Mouse (Mus musculus) heart, postnatal 0 days (tissue): ENCODE results near the gene Cilp. TPM values are rescaled to one million over a fixed set of nuclear protein-coding genes. Genes with fewer than 3 reads are reported as not detected.
A peak's percentile ranks its signal among the peaks of the same experiment; 100 is the strongest.
"Not testable (repeated sequence)": the region's sequence is repeated elsewhere in the genome, so short reads cannot be mapped to it uniquely, and the experiment has no call there.

Experiments used
- ATAC-seq: fragments of 200-750 bp; cut with Nextera tagmentation; 2 replicates; pipeline ENCODE4 v1.8.0; 2017; ENCODE audit warnings: low read depth, moderate number of reproducible peaks, moderate library complexity; ENCODE audit not compliant: insufficient read depth
- DNase-seq: peaks from one replicate; pipeline ENCODE4 v3.0.0-alpha.2; 2016; ENCODE audit warnings: low spot score
- H3K27ac ChIP-seq: fragments of 300-500 bp; sonication (generic); 2 replicates; pipeline ENCODE4 v1.5.1; 2014; ENCODE audit warnings: low read depth, mild to moderate bottlenecking
- H3K27me3 ChIP-seq: fragments of 300-500 bp; sonication (generic); 2 replicates; pipeline ENCODE4 v1.6.1; 2014; ENCODE audit warnings: low read length, mixed read lengths; ENCODE audit not compliant: control insufficient read depth, insufficient read depth
- H3K36me3 ChIP-seq: fragments of 300-500 bp; sonication (generic); replicated peaks from 2 replicates; pipeline ENCODE4 v1.6.1; 2014; ENCODE audit warnings: low read length, mixed read lengths; ENCODE audit not compliant: control insufficient read depth, insufficient read depth
- H3K4me1 ChIP-seq: fragments of 300-500 bp; sonication (generic); 2 replicates; pipeline ENCODE4 v1.6.1; 2014; ENCODE audit warnings: antibody characterized with exemption; ENCODE audit not compliant: control insufficient read depth, insufficient read depth
- H3K4me2 ChIP-seq: fragments of 300-500 bp; sonication (generic); 2 replicates; pipeline ENCODE4 v1.6.1; 2014; ENCODE audit warnings: low read depth, mild to moderate bottlenecking, low read length, moderate library complexity
- H3K4me3 ChIP-seq: fragments of 300-500 bp; sonication (generic); 2 replicates; pipeline ENCODE4 v1.5.1; 2014; ENCODE audit warnings: low read depth, low read length
- H3K9ac ChIP-seq: fragments of 300-500 bp; sonication (generic); replicated peaks from 2 replicates; pipeline ENCODE4 v1.6.1; 2014; ENCODE audit warnings: low read depth, low read length, mixed read lengths
- H3K9me3 ChIP-seq: fragments of 300-500 bp; sonication (generic); replicated peaks from 2 replicates; pipeline ENCODE4 v1.6.1; 2016; ENCODE audit warnings: low read length; ENCODE audit not compliant: control insufficient read depth
- CTCF ChIP-seq: IDR thresholded peaks from 2 replicates; pipeline ENCODE4 v1.5.1; 2016; ENCODE audit warnings: antibody characterized with exemption, control low read depth, low read depth
- EP300 ChIP-seq: IDR thresholded peaks from 2 replicates; pipeline ENCODE4 v1.6.1; 2016; ENCODE audit warnings: antibody characterized with exemption, low read depth
- WGBS: fragments of 180-500 bp; shearing (Covaris S2); extraction: QIAGEN DNeasy Blood & Tissue Kit; methylation state at CpG from one replicate; pipeline ENCODE4 v1.1.7; 2014; 5-methylcytosine and 5-hydroxymethylcytosine counted together
- polyA plus RNA-seq: library from polyadenylated mRNA; unstranded; fragments of >200 nt; fragmentation: Nextera tagmentation; extraction: Ambion mirVana; gene quantifications from 2 replicates; pipeline ENCODE4 v1.2.1, GENCODE M21; 2015
- total RNA-seq: library from RNA; depleted of rRNA; stranded (reverse); fragments of >200 nt; gene quantifications from 2 replicates; pipeline ENCODE4 v1.2.3, GENCODE M21; 2014; ENCODE audit warnings: low replicate concordance

Gene Cilp
- total and polyA plus RNA-seq, 2 experiments from 2014 or later = 0.19 to 0.88 TPM

DNA sequence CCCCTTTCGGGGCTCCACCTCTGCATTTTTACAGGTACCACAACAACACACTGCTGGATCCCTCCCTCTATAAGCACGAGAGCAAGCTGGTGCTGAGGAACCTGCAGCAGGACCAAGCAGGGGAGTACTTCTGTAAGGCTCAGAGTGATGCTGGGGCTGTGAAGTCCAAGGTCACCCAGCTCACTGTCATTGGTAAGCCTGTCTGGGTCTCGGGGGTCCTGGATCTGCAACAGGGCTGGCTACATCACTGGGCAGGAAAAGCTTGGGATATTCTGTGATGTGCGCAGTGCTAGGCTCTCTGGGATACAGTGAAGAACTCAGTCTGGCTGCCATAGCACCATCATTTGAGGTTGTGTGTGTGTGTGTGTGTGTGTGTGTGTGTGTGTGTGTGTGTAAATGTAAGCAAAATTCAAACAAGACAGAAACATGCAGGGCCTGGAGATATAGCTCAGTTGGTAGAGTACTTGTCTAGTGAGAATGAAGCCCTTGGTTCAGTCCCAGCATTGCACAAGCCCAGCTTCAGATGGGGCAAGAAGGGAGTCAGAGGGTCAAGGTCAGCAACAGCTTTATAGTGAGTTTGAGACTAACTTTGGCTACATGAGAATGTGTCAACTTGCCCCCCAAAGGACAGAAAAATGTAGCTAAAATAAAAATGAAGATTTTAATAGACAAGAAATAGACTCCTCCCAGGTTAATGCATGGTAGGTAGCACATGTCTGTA lies 11.0 kb downstream of the Cilp start:
- Histone ChIP-seq H3K4me3 (no peak overlapping the region), H3K27ac (no peak overlapping the region), H3K4me2 (no peak overlapping the region), H3K9ac (no peak overlapping the region), H3K4me1 (no peaks in the 10 kb centered on the region), H3K36me3 (no peaks in the 10 kb centered on the region), H3K27me3 (no peaks in the 10 kb centered on the region), H3K9me3 (no peaks in the 10 kb centered on the region)
- no peak for TF ChIP-seq CTCF
- no peak for TF ChIP-seq EP300
- 67% methylated on average over 4 of the region's 4 CpGs for WGBS
- ATAC-seq = no peak
- DNase-seq = no peak

GRCm38 (mm10) chr9:65281536-65282151 lies 16.7 kb downstream of the Cilp start:
- DNase-seq (no peak), ATAC-seq (no peak)
- Histone ChIP-seq H3K9ac (no peak overlapping the region), H3K9me3 (no peaks in the 10 kb centered on the region), H3K4me3 (no peak overlapping the region), H3K4me1 (no peaks in the 10 kb centered on the region), H3K36me3 (no peaks in the 10 kb centered on the region), H3K4me2 (no peak overlapping the region), H3K27me3 (no peaks in the 10 kb centered on the region), H3K27ac (no peak overlapping the region)
- TF ChIP-seq CTCF = no peak
- TF ChIP-seq EP300 = no peak
- 64% methylated on average over 5 of the region's 5 CpGs for WGBS

DNA sequence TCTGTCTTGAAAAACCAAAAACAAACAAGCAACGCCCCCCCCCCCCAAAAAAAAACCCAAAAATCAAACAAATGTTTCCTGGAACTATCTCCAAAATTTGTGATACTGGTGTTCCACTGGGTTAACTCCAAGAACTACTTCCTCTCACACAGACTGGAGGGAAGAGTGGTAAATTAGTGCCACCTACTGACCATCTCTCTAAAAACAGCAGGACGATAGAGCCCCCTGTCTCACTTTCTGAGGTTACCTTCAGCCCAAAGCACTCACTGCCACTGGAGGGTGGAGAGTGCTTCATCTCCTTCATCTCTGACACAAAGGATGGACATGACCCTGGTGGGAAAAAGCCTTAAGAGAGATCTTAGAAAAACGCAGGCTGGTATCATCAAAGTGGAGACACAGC lies 18.3 kb downstream of the Cilp start:
- Histone ChIP-seq H3K4me2 (no peak overlapping the region), H3K9ac (no peak overlapping the region), H3K36me3 (no peaks in the 10 kb centered on the region), H3K4me1 (no peaks in the 10 kb centered on the region), H3K27ac (no peak overlapping the region), H3K4me3 (no peak overlapping the region), H3K27me3 (no peaks in the 10 kb centered on the region), H3K9me3 (no peaks in the 10 kb centered on the region)
- under 1% methylated on average over 3 of the region's 3 CpGs for WGBS
- ATAC-seq (peak; percentile 62; the same call in 1 of the 2 replicates), DNase-seq (peak; percentile 79)
- TF ChIP-seq EP300 (no peak), CTCF (peak; percentile 72)

- WGBS = 67% methylated on average over 5 of the region's 5 CpGs
These were observed 23.3 kb downstream of the Cilp start for GRCm38 (mm10) chr9:65288252-65288651.

GRCm38 (mm10) chr9:65289988-65290387 lies 25.0 kb downstream of the Cilp start:
- Histone ChIP-seq H3K27ac (no peak overlapping the region), H3K9ac (no peak overlapping the region), H3K27me3 (no peaks in the 10 kb centered on the region), H3K9me3 (no peaks in the 10 kb centered on the region), H3K36me3 (no peaks in the 10 kb centered on the region), H3K4me2 (no peak overlapping the region), H3K4me1 (no peaks in the 10 kb centered on the region), H3K4me3 (no peak overlapping the region)
- WGBS = 93% methylated on average over 4 of the region's 4 CpGs
- DNase-seq (no peak), ATAC-seq (no peak)
- TF ChIP-seq EP300 (no peak), CTCF (no peak)

More at GRCm38 (mm10) chr9:65288252-65288651, 23.3 kb downstream of the Cilp start:
- not testable (repeated sequence) for H3K4me3 ChIP-seq, H3K4me1 ChIP-seq, H3K9me3 ChIP-seq, H3K36me3 ChIP-seq, DNase-seq, H3K9ac ChIP-seq, ATAC-seq, H3K27me3 ChIP-seq, H3K27ac ChIP-seq, H3K4me2 ChIP-seq
